Mouse (Mus musculus) thymus, adult 2 months (tissue): ENCODE data around the gene Ubap2.

Experiments used
- CTCF ChIP-seq: fragments of 200-500 bp; IDR thresholded peaks from 2 replicates; pipeline ENCODE4 v1.5.1; 2012; ENCODE audit warnings: mild to moderate bottlenecking, control low read depth, low read length, moderate library complexity, borderline replicate concordance; ENCODE audit not compliant: control insufficient read depth, poor library complexity, insufficient read depth; ENCODE audit errors: extremely low read depth
- POLR2A ChIP-seq: fragments of 200-500 bp; IDR thresholded peaks from 2 replicates; pipeline ENCODE4 v1.6.1; 2012; ENCODE audit warnings: mild to moderate bottlenecking, low read length, control low read depth, moderate library complexity; ENCODE audit not compliant: control insufficient read depth, poor library complexity, insufficient read depth; ENCODE audit errors: extremely low read depth

DNA sequence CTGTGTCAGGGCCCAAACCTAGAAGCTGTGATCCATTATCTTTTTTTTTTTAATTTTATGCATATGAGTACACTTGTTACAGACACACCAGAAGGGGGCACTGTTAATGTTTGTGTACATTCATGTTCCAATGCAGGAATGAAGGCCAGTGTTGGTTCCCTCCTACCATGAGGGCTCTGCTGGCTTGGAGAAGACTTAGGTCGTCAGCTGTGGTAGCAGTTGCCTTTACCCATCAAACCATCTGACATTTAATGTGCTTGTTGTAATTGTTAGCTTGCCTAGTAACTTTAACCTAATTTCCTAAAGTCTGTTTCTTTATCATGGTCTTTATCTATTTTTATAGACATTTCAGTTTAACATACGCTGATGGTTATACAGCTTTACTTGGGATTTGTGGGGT is 104.0 kb downstream of the Ubap2 start:
- no peak for TF ChIP-seq POLR2A
- no peak for TF ChIP-seq CTCF
